Mouse (Mus musculus): ENCODE results near the gene Oscar.

The Oscar gene

DNA sequence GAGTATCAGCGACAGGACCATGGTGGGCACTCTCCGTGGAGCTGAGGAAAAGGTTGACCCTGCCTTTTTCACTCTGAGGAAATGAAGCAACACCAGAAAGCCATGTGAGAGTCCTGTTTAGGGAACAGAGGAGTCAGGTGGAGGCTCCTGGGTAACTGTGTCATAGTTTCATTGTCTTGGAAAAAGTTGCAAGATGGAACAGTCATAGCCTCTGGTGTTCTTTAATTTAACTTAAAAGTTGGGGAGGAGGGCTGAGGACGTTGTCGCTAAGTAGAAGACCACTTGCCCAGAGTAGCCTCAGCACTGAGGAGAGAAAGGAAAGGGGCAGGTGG, at the start of gene Oscar:
Oscar (minus strand) TSS at position 101 of the 332 bp plus-strand sequence.
- DNase-seq (ENCODE audit: low read depth), result no peak

DNA sequence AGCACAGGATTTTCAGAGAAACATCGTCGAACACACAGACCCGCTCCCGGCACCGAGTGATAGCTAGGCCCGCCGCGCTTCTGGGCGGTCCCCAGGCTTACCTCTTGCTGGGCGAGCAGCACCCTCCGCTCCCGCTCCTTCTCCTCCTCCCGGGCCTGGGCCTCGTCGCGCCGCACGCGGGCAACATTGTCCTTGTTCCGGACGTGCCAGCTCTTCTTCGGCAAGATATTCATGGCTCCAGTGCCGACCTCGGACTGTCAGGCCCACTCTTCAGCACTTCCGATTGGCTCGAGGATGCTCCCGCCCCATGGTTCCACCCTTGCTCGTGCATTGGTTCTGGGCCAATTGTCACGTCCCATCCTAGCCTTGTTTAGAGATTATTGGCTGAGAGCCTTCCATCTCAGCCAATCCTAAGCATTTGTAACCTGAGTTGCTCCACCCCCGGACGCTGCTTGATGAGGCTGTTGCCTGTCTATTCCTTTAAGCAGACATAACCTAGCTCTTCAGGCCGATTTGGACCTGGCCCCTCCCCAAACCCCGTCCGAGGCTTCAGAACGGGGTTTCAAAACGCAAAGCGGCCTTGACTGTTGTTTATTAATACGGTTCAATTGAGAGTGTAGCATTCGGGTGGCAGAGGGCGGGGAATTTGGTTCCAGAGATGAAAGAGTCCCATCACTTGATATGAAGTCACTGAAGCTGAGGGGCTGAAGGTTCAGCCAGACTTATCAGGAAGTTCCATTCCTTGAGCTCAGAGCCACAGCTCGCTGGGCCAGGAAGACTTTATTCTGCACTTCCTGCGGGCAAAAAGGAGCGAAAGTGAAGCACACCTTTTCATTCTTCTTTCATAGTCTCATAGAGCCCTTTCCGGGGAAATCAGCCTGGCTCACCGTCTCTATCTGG, 49.5 kb upstream of the Oscar start, which contains the start of gene Leng1:
Leng1 (minus strand) TSS at position 626 of the 900 bp plus-strand sequence.
- DNase-seq (ENCODE audit: low read depth), result peak; percentile 96

DNA sequence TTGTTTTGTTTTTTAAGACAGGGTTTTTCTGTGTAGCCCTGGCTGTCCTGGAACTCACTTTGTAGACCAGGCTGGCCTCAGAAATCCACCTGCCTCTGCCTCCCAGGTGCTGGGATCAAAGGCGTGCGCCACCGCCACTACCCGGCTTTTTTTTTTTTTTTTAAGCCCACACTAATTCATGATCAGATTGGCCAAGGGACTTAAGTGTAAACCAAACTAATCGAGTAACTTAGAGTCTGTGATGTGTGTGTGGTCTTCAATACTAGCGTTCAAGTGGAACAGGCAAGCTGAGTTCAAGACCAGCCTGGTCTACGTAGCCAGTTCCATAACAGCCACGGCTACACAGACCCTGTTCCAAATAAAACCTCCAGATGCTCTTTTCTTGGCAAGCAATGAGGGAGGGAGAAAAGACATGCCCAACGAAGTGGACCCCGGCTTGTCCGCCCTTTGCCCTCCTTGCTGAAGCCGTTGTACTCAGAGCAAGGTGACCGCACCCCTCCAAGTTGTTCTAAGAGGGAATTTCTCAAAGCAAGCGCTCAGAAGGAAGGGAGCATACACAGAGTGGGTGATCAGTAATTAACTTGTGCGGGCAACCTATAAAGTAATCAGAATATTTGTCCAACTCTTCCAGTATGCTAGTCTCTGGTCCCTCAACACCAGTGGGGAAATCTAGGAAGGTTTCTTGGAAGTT, 48.7 kb upstream of the Oscar start:
- no peak for DNase-seq (ENCODE audit: low read depth)

DNA sequence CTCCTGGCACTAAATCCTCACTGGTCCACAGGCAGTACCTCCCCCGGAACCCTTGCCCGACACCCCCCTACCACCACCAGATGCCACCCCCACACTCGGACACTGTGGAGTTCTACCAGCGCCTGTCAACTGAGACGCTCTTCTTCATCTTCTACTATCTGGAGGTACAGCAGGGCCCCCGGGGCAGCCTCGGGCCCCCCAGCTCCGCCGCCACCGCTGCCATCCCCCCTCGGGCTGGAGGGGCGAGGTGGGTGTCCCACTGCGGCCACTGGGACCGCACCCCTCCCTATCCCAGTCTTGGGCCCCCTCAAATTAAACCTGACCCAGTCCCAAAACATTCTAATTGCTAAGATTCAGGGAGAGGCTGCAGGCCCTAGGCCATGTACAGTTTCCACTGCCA, 42.6 kb upstream of the Oscar start:
- DNase-seq (ENCODE audit: low read depth), result no peak

DNA sequence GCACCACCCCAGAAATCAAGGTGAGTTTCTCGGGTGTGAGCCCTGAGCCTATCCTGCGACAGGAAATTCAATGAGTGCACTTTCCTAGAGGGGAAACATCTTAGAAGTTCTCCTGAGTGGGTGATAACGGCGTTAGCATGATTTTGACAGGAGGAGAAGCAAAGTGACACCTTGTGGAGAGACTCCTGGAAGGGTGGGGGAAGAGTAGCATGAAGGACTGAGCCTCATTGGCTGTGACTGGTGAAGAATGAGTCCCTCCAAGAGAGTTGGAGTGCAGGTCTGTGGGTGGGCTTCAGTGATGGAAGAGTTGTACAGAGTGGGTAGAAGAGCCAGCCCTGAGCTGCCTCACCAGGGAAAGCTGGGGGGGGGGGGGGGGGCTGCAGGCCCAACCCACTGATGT, 41.0 kb upstream of the Oscar start:
- no peak for DNase-seq (ENCODE audit: low read depth)

DNA sequence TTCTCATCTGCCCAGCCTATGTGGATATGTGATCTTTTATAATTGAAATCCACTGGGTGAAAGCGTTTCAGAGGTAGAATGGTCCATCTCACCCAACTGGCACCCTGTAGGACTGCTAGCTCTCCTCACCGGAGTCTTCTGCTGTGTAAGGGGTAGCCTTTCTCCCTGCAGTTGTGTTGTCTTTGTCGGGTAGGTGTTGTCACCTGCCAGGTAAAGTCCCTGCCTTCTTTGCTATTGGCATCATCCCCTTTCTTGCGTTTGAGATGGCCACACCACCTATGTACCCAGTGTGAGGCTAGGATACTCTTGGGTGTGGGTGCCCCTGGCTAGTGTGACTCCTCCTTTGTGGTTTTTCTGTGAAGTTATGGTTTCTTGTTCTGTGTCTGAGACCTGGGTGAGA, 30.7 kb upstream of the Oscar start:
- no peak for DNase-seq (ENCODE audit: low read depth)

DNA sequence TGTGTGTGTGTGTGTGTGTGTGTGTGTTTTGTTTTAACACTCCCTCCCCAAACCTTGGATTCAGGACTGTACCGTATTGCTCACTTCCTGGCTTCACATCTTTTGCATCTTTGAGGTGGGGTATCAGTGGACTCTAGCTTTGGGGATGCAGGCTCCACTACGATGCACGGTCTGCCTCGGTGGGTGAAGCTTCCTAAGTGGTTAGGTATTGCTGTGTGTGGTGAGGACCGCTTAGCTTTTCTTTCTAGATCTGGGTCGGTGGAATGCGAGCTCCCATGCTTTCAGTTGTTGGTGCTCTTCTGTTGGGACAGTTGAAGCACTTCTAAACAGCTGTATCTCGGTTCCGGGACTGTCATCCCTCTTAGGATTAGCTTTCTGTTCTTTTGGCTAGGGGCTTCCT, 30.2 kb upstream of the Oscar start:
- DNase-seq (ENCODE audit: low read depth), result no peak

DNA sequence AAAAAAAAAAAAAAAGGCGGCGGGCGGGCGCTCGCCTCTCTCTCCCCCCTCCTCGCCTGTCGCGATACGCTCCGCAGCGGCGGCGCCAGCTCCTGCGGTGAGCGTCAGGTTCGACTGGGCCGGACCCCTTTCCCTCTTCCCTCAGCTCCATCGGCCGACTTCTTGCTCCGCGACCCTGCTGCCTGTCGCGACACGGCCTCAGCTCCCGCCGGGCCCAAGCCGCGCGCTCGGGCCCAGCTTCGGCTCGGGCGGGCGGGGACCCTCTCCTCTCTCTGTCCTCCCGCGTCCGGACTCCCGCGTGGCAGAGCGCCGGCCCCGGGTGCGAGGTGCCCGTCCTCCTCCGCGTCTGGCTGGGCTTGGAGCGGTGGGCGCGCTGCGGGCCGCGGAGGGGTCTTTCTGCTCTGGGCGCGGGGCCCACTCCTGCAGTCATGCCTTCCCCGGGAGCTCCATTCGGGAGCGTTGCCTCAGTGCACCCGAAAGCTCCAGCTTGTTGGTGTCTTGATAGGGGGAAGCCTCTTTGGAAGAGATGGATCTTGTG, 29.6 kb upstream of the Oscar start:
- DNase-seq (ENCODE audit: low read depth), result no peak

DNA sequence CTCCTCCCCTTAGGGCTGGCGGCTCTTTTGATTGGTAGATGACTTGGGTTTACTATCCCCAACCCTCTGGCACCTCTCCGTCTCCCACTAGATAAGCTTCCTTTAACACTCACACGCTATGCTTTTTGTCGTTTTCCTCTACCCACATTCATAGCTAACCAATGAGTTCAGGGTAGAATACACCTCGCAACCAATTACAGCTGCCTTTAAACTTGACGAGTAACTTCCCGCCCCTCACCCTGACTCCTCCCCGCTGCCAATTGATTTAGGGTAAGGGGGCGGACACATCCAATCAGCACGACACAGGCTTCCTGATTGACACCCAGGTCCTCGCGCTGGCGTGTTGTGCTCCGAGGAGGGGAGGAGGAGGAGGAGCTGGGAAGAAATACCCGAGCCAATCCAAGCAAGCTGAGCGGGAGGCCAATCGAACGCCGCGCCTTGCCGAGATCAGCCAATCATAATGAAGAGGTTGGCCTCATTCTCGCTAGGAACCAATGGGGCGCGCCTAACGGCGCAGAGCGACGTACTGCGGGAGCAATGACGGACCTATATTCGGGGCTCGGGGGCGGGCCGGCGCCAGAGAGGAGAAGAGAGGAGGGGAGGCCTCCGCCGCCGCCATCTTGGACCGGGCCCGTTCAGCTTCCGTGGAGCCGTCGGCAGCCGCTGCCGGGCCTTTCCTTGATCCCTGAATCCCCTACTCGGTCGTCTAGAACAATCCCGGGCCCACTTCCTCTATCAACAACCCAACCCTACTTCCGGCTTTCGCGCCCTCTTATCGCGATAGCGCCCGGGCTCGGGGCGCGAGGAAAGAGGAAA, 28.9 kb upstream of the Oscar start, which contains the start of gene Cnot3:
Cnot3 (plus strand) TSS at position 597 of the 816 bp plus-strand sequence.
- peak; percentile 97 for DNase-seq (ENCODE audit: low read depth)

DNA sequence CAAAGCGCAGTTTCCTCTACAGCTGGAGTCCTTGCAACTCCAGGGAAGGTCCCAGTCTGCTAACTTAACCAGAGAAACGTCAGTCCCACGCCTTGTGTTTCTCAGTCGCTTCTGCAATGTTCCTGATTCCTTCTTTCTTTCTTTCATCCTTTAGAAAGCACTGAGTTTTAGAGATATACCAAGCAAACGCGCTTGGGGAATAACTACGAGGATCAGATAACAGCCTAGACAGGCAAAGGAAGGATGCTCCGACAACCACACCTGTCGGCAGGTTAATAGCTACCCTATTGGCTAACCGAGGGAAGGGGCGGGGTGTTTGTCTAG, 28.4 kb upstream of the Oscar start:
- DNase-seq (ENCODE audit: low read depth), result no peak

DNA sequence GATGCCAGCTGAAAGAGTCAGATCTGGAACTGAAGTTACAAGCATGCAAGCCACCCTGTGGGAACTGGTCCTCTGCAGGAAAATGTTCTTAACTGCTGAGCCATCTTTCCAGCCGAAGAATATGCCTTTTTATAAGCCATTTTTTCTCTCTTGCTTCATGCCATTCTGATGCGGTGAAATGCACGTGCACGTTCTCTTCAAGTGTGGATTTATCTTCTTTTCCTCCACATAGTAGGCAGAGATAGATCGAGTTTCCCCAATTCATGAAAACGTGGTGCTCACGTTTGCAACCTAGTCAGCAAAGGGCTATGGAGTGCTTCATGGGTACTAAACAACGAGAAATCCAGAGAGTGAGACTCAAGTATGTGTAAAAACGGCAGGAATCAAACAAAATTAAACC, 27.9 kb upstream of the Oscar start:
- DNase-seq (ENCODE audit: low read depth), result no peak

DNA sequence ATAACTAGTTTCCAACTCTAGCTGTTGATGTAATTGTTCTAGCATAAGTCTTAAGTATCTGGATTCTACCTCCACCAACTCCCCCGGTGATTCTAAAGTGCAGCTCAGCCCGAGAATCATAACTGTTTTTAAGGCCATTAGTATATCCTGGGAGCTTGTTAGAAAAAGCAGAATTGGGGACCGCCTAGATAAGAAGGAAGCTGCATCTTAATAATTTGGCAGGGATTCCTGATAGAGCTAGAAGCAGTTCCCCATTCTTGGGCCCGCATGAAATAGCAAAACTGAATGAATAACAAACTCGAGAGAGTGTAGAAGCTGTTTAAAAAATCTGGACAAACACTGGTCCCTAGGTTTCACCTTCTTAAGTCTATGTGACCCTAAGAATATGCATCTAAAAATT, 27.5 kb upstream of the Oscar start:
- DNase-seq (ENCODE audit: low read depth), result no peak

DNA sequence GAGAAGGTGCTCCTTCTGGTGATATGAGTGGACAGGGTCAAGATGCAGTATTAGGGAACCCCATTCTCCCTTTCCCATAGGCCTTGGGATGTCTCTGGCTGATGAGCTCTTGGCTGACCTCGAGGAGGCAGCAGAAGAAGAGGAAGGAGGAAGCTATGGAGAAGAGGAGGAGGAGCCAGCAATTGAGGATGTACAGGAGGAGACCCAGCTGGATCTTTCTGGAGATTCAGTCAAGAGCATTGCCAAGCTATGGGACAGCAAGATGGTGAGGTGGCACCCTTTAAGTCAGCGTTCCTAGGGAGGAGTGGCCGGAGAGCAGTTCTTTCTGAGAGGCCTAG, 14.5 kb upstream of the Oscar start:
- no peak for DNase-seq (ENCODE audit: low read depth)

DNA sequence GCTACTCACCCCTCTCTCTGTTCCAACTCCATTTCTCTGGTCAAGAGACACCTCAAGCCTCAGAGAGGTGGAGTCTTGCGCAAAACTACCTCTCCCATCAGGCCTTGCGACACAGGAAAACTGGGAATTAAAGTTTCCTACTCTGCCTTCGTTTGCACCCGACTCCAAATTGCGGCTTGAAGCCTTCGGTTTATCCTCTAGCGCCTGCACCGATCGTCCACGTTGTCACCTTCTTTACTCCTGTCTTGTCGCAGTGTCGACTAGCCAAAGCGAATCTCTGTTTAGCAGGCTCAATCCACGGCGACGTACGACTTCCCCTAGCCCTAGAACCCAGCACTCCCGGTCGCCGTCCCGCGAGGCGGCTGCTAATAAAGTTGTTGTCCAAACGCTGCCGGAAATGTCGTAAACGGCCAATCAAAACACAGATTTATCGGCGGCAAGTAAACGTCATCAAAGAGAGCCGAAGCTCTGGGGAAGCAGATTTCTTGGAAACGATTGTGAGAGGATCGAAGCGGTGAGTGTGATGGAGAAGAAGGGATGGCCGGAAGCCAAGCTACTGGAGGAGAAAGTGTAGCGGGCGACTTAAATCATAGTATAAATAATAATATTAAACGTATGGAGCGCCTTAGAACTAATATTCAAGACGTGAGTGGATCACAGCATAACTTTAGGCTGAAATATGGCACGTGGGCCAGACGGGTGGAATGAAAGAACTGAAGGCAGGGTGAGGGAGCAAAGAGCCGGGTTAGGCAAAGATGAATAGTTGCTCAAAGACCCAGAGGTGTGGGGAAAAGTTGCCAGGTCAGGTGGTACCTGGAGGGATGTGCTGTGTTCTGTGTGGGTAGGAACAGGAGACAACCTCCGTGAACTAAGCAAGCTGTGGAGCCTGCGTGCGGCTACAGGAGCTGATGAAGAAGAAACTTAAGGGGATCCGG, 13.9 kb upstream of the Oscar start, which contains the start of the genes Tfpt and Prpf31:
Tfpt (minus strand) TSS at position 387 of the 935 bp plus-strand sequence.
Prpf31 (plus strand) TSS at position 443 of the 935 bp plus-strand sequence.
- peak; percentile 96 for DNase-seq (ENCODE audit: low read depth)

DNA sequence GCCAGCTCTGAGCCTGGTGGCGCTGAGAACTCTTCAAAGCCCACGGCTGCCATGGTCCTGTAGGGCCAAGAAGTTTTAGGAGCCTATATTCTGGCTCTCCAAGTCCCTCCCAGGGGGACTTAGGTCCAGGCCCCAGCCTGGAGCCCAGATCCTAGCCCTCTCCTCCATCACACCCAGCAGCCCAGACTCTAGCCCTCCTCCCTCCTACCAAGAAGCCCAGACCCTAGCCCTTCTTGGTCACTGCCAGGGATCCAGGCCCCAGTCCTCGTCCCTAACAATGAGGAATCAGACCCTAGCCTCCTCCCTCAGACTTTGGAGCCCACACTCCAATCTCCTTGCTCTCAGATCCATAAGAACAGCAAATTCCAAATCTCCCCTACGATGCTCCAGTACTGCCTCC, 13.1 kb upstream of the Oscar start:
- DNase-seq (ENCODE audit: low read depth), result no peak

DNA sequence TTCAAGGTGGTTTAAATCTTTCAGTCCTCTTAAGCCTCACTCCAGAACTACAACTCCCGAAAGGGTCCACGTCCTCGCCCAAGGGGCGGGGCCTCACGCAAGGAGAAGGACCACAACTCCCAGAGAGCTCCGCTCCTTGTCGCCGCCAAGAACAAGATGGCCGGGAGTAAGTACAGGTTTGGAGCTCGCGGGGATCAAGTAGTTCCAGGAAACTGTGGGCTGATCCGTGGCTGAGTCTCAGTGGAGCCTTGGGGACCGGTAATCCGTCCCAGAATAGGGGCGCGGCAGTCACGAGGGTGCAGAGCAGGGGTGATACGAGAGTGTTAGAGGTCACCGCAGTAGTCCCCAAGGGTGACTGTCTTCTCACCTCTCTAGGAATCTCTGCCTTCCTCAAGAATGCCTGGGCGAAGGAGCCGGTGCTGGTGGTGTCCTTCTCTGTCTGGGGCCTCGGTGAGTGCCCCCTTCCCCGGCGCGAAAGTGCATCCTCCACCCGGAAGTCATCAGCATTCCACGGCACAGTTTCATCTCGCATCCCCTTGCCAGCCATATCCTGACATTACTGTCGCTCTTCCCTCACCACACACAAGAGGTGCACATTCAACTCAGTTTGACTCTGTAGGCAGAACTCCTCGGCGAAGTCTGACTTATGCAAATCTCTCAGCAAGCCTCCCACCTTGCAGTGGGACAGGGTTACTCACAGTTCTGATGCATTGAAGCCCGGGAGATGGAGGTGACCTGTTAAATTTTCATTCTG, 1.5 kb upstream of the Oscar start, which contains the start of gene Ndufa3:
Ndufa3 (plus strand) TSS at position 132 of the 754 bp plus-strand sequence.
- peak; percentile 90 for DNase-seq (ENCODE audit: low read depth)

DNA sequence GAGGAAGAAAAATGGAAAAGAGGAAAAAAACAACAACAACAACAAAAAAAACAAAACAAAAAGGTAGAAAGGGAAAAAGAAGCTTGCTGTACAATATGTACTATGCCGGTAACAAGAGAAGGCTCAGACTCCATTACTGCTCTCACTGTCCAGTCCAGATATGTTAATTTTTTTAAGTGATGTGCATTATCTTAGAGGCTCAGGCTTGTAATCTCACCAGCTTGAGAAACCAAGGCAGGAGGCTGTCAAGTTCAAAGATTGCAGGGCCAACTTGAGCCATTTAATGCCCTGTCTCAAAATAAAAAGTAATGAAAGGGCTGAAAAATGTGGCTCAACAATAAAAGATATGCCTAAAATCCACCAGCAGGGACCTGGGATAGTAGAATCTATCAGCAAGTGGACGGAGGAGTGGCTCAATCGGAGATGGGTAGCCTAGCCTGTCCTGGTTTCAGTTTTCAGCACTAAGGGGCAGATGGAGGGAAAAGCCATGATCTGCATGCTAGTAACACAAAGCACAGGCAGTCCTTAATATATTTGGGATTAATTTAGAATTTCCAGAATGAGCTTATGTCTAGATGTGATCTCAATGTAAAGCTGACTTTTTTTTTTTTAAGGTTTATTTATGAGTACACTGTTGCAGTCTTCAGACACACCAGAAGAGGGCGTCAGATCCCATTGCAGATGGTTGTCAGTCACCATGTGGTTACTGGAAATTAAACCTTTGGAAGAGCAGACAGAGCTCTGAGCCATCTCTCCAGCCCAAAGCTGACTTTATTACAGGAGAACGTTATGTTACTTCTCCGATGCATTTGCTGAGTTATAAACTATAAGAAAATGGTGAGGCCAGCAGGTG, 658 bp upstream of the Oscar start:
- DNase-seq (ENCODE audit: low read depth), result no peak

DNA sequence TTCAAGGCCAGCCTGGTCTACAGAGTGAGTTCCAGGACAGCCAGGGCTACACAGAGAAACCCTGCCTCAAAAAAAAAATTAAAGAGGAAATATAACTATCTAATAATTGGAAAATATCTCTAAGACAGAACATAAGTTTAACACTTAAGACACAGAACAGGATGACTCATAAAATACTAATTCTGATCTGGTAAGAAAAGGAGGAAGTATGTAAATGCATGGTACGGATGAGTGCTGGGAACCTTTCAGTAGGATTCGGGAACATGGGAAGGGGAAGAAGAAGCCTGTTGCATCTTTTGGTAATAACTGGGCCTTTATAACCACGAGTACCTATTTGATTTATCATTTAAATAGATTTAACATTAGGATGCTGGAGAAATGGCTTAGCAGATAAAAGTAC, 1.9 kb downstream of the Oscar start:
- DNase-seq (ENCODE audit: low read depth), result no peak

DNA sequence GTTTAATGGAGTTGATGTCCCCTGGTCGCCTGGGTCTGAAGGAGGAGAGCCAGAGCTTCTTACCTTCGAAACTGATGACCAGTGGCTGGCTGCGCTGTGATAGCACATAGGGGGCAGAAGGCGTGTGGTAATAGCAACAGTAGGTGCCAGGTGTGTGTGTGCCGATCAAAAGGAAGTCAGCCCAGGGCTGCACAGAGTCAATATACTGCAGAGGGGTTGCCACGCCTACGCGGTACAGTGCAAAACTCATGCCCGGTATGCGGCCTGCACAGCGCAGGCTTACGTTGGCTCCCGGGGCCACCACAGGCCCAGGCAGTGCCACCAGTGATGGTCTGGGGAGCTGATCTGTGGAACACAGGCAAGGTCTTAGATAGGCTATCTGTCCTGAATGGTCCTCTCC, 5.0 kb downstream of the Oscar start:
- DNase-seq (ENCODE audit: low read depth), result no peak

Measured in c-Kit-positive CD71-positive TER-119-negative erythroid progenitor cells, embryonic 14.5 days (primary cell).